Mouse (Mus musculus): ENCODE data around the gene Kif14.

Gene Kif14

DNA sequence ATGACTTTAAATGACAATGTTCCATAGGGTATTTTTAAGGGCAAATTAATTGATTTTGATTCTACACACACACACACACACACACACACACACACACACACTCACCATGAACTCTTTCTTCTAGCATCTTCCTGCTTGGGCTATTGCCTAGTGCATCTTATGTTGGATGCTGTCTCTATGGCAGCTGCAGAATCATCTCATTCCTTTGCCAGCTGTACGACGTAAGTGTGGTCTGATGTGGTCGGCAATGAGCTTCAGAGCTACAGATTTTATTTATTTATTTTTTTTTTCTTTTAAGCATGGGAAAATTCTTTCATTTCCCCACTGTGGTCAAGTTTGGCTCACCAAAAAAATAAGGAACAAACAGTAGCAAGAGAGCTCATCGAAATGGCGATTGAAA lies 92.6 kb downstream of the Kif14 start:
- DNase-seq: no peak

DNA sequence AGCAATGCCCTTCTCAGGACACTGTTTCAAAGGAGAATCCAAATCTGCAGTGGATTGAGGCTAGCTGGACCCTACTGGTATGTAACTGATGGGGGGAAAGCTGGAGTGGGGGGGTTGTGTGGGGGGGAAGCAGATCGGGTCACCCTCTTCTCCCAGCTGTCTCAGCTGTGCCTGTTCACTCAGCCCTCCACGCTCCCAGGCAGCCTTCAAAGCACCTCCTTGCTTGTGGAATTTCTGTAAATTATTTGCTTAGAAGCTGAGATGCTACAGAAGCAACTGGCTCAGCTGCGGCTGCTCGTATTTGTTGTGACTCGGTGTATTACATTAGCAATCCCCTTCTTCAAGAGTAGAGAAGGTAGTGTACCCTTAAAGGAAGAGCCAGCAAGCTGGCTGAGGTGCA lies 93.1 kb downstream of the Kif14 start:
- DNase-seq: no peak

DNA sequence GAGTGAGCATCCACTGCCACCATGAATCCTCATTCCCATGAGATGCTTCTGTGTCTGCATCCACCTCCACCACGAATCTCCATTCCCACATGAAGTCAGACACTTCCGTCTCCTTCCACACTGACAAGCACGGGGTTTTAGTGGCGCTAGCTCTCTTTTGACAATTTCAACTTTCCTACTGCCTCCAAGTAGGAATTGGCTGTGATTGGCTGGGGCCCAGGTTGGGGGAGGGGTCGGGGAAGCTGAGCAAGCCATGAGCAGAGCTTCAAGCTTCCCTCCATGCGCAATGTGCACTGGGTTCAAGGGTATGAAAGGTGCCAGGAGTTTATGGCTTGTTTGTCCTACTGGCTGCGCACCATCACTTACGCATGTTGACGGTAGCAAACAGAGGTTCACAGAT lies 93.6 kb downstream of the Kif14 start:
- no peak for DNase-seq

DNA sequence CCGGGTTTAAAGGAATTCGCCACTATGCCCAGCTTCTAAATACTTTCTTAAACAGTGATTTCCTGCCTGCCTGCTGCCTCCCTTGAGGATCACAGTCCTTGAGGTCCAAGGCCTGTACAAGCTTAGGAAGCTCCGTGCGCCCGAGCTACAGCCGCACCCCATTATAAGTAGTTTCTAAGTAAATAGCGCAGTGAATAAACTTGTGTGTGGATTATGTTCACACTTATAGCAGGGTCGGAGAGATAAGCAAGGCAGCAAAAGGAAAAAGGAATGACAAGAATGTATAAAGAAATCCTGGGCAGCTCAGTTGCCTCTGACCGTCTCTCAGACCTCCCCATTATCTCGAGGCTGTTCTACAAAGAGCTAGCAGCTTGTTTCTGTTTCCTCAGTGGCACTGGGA lies 95.7 kb downstream of the Kif14 start:
- no peak for DNase-seq

DNA sequence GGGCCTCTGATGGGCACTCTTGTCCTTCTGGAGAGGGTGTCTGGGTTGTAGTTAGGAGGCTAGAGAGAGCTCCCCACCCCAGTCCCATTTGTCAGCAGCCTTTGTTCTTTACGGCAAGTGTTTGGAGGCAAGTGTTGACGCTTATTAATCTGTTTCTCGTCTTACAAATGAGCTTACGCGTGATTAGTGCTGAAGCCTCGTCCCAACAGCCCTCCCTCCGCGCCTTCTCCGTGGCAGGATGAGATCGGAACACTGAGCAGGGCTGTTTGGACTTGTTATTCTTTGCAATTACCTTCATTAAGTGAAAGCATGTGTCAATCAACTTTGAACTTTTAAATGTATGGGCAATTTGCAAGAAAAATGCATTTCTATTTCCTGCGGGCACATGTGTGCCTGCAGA lies 97.0 kb downstream of the Kif14 start:
- DNase-seq: no peak

DNA sequence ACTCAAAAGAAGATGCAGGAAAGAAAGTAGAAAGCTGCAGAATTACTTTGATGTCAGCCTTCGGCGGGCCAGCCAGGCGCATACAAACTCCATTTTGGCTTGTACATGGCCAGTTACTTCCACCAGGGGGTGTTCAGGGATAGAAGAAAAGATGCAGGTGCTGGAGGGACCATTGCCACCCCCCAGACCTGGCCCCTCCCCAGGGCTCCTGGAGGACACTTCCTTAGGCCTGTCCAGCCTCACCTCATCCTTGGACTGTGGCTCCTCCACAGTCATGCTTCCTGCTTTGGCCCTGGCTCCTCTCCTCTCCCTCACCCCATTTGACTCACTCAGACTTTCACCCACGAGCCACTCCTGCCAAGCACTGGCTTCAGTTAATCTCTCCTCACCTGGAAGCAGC lies 98.8 kb downstream of the Kif14 start:
- DNase-seq: no peak

DNA sequence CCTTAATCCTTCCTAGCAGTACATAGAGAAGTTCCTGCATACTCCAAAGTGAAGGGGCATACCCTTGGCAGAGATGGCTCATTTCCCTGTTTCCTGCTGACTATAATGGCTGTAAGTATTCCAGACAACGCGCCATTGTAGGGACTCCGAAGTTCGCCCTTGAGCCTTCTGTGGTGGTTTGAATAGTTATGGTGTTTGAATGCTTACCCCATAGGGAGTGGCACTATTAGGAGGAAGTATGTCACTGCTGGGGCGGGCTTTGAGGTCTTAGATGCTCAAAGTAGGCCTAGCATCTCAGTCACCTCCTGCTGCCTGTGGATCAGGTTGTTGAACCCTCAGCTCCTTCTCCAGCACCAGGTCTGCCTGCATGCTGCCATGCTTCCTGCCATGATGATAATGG lies 100.2 kb downstream of the Kif14 start:
- no peak for DNase-seq

DNA sequence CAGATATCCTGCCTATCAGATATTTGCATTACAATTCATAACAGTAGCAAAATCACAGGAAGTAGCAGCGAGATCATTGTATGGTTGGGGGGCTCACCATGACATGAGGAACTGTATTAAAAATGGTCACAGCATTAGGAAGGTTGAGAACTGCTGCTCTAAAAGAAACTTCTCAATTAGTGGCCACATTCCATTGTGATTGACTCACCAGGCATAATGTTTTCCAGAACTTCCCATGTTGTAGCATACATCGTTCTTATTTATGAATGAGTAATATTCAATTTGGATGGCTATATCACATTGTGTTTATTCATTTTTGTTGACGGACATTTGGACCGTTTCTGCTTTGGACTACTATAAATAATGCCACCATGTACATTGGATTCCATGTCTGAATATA lies 101.5 kb downstream of the Kif14 start:
- no peak for DNase-seq

DNA sequence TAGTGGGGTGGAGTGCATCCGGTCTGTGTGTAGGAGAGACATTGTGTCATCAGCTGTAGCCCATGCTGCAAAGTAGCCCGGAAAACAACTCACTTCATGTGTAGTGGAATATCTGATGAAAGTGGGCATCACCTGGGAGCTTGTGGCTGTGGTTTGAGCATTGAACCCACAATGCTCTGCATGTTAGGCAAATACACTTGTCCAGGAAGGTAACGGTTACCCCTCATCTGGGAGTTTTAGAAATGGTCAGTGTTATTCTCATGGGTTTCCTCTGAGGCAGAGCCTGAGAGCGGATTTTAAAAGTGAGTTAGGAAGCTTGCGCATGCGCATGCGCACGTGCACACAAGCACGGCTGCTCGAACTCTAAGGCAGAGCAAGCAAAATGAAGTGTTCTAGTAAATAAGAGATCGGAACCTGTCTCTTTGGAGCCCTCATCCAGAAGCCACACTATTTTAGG lies 102.6 kb downstream of the Kif14 start:
- no peak for DNase-seq

DNA sequence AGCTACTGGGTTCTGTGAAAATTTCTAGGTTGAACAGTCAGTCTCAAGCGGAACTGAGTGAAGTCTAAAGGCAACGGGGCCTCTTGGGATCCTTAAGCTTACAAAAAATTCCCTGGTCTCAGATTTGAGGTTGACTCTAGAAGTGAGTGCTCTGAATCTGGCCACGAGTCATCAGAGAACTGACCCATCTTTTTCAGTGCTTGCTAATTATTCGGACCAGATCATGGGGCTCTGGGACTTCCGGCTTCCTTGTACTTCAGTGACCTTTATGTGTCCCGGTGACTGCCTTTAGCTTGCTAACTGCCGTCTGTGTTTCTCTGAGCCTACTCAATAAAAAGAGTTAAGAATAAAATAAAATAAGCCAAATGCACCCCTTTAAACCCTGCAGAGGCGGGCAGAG lies 103.1 kb downstream of the Kif14 start:
- no peak for DNase-seq

DNA sequence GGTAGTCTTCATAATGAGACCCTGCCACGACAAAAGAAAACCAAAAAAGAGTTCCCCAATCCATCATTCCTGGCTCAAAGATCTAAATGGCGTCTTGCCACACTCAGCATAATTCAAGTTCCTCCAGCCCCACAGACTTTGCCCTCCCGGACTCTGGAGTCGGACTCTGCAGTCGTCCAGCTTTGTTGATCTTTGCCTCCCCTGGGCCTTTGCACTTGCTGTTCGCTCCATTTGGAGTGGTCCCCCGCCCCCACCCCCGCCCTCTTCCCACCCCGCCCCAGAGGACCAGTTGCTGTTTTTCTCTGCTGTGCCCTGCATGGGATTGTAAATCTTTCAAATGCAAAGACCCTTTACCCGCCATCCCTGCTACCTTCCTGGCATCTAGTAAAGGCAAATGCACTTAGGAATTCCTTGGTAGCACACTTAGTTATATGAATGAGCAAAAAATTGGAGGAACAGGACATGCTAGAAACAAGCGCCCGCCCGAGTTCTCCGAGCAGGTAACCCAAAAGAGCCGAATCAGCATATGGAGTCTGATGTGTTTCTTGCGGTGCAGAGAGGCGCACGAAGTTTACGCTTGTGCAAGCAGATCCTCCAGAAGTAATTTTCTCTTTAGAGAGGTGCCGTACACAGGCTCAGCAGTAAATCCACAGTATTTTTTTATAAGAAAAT lies 103.6 kb downstream of the Kif14 start:
- DNase-seq: no peak

DNA sequence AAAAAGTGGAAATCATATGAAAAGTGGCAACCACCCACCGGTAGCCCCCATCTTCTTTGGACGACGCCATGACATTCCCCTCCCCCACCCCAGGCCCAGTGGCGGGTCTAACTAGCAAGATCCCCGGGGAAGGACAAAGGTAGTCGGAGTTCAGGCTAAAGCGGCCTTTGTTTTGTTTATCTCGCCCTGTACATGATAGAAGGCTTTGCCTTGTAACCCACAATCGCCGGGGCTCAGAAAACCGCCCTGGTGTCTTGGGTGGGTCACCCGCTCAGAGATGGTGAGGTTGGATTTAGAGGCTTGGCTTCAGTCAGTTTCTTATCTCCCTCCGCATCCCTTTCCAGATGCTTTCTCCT lies 104.1 kb downstream of the Kif14 start:
- no peak for DNase-seq

DNA sequence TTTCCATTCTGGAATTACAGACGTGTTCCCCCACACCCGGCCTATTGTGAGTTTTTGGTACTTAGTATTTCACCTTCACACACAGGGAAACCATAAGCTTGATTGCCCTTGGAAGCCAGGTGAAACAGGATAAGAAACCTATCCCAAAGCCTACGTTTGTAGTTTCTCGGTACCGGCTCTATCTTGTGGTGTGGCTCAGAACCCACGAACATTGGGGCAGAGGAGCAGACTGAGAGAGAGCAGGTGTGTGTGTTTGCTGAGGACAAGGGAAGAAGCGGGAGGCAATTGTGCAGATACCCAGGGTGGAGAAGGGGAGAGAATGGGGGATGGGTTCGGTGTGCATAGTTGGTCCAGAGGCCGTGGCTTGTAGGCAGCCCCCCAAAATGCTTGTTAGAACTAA lies 104.8 kb downstream of the Kif14 start:
- no peak for DNase-seq

DNA sequence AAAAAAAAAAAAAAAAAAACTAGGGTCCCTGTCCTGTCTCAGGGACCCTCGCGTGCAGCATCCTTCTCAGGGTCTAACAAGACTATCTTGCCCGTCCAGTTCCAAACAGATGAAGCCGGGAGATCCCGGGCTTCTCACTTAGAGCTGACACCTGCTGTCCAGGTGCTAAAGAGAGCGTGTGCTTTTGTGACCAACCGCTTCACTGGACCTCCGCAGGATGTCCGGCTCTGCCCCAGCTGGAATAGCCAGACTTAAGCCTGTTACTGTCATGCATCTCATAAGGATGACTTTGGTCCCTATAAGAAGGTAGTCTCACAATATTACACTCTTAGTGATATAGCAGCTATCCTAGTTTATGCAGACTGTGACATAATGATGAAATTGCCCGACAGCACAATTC lies 105.4 kb downstream of the Kif14 start:
- no peak for DNase-seq

DNA sequence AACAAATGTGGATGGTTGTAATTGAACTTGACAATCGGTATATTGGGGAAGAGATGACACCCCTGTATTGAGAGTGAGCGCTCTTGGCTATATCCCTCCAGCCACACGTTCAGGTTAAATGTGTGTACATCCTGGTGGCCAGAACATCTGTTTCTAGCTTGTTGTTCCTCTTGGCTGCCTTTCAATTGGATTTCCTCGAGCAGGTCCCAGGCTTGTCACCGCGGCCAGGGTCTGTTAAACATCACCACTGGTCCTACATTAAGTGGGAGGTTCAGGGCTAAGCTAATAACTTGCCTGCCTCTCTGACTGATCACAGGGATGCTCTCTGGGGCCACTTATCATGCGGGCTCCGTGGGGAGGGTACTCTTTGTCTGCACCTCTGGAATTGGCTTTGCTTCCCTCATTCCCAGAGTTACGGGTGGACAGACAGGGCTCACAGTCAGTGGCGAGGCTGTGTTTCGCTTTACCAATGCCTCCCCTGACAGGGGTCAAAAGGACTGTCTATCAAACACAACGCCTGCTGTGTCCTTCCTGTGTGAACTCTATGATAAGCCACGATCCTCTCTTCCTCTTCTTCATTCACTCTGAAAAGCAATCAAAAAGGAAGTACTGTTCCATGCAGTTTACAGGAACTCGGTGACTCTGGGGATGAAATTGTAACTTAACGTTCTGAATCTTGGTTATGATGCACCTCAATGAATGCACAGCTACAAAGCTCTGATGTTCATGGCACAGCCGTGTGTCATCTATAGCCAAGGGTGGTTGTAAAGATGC lies 111.9 kb downstream of the Kif14 start:
- no peak for DNase-seq

DNA sequence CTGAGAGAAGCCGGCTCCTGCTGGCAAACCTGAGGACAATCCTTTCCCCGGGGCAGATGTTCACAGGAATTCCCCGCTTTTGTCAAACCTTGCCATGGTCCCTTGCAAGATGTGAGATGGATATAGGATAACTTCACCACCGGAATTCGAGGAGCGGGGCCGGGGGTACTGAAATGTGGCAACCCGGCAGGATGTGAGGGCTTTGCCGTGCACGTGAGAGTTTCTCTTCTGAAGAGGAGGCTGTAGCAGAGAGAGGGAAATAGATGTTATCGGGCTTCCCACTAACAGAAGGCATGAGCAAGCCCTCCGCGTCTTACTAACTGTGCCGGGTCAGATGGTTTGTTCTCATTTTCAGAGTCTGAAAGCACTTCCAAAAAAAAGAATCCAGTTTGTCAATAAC lies 113.2 kb downstream of the Kif14 start:
- no peak for DNase-seq

DNA sequence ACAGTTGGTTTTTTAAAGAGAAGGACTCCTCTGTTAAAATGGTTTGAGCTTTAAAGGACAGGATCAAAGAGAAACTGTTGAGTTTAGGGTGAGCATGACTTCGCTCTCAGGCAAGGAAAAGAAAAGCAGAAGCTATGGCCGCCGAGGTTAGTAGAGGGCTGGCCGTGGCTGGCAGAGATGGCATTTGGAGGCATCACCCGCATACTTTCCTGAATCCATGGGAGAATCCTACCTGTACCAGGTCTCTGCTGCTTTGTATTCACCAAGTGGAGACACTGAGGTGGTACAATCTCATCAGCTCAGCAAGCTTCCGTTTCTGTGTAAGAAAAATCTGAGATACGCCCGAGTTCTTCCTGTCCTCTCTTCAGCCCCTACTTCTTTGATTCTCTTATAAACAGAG lies 114.1 kb downstream of the Kif14 start:
- DNase-seq: no peak
